ENCODE assay signal across 15 mouse cellular contexts in genomic region chr5:108713691-108714090, GRCm38 (mm10). TPM values are rescaled to one million over a fixed set of nuclear protein-coding genes. Genes with fewer than 3 reads are reported as not detected.
DNase-seq lines count a peak whose midpoint lies in the region; ATAC-seq and TF ChIP-seq lines count a peak whose summit lies in the region.
"Had no signal": no experiment of that assay in that cellular context is flagged by ENCODE, and none has a peak within 500 bp of the region (broad histone marks: within the 10 kb centered on the region; RNA-seq: fewer than 3 reads in every experiment).

No protein-coding gene starts in this region.

- intact Hi-C loops in gastrocnemius, adult 2 months (cut with DNase I) = no loop called here

- H3K27ac ChIP-seq in gastrocnemius, adult 2 months = peak overlapping the region; percentile 62
- no peak overlapping the region for H3K27ac ChIP-seq in intestine, embryonic 15.5 days
- H3K27ac ChIP-seq in intestine, postnatal 0 days (ENCODE audit: low read depth, low read length) = no peak overlapping the region
- peak overlapping the region; percentile 85 for H3K27ac ChIP-seq in limb, embryonic 12.5 days
- H3K27ac ChIP-seq: macrophage had no signal

- no peak overlapping the region for H3K4me3 ChIP-seq in gastrocnemius, adult 2 months
- no peak overlapping the region for H3K4me3 ChIP-seq in intestine, embryonic 15.5 days (replicated peaks)
- no peak overlapping the region for H3K4me3 ChIP-seq in intestine, postnatal 0 days (ENCODE audit: low read depth, low read length)
- no peak overlapping the region for H3K4me3 ChIP-seq in limb, embryonic 12.5 days (replicated peaks)

- no peak overlapping the region for H3K4me2 ChIP-seq in intestine, embryonic 15.5 days (replicated peaks)
- H3K4me2 ChIP-seq in intestine, postnatal 0 days (replicated peaks; ENCODE audit: low read depth) = no peak overlapping the region
- no peak overlapping the region for H3K4me2 ChIP-seq in limb, embryonic 12.5 days

- H3K27me3 ChIP-seq in intestine, embryonic 15.5 days (replicated peaks) = no peaks in the 10 kb centered on the region
- no peaks in the 10 kb centered on the region for H3K27me3 ChIP-seq in intestine, postnatal 0 days (replicated peaks; ENCODE audit: control insufficient read depth, insufficient read depth, low read length)
- no peaks in the 10 kb centered on the region for H3K27me3 ChIP-seq in limb, embryonic 12.5 days

- no peak for DNase-seq in gastrocnemius, adult 2 months
- no peak for DNase-seq in gastrocnemius, postnatal 4 days (ENCODE audit: low spot score in 2 of 2)
- DNase-seq in adrenal gland, postnatal 14 days = peak; percentile 70
- DNase-seq in spleen, adult 12 weeks (ENCODE audit: low spot score) = no peak
- no peak for DNase-seq in thymus, postnatal 0 days (ENCODE audit: low spot score)
- DNase-seq: kidney, adult 11 months; thymus, adult 2 months had no signal

- H3K36me3 ChIP-seq in intestine, embryonic 15.5 days = no peaks in the 10 kb centered on the region
- no peaks in the 10 kb centered on the region for H3K36me3 ChIP-seq in intestine, postnatal 0 days (ENCODE audit: control insufficient read depth, insufficient read depth)
- peaks cover 7% of the 10 kb centered on the region for H3K36me3 ChIP-seq in limb, embryonic 12.5 days

- peak; percentile 12 for ATAC-seq in intestine, embryonic 15.5 days
- no peak for ATAC-seq in intestine, postnatal 0 days
- no peak for ATAC-seq in limb, embryonic 12.5 days (ENCODE audit: insufficient number of reproducible peaks, insufficient read depth, low FRiP score, low TSS enrichment, low read depth)
- ATAC-seq: CD4-positive, CD25-positive, alpha-beta regulatory T cell, adult 4 months had no signal

- TF ChIP-seq CTCF in gastrocnemius, adult 2 months (IDR thresholded peaks at IDR 0.05) = no peak
- no peak for TF ChIP-seq CTCF in intestine, postnatal 0 days (IDR thresholded peaks at IDR 0.05; ENCODE audit: low read depth)

- 0 out of 2 replicates have a peak, but pooled peaks cover 7% of the 10 kb centered on the region for H3K4me1 ChIP-seq in intestine, embryonic 15.5 days (replicated peaks)
- H3K4me1 ChIP-seq in intestine, postnatal 0 days (replicated peaks; ENCODE audit: control insufficient read depth, insufficient read depth, low read length) = no peaks in the 10 kb centered on the region
- peaks cover 25% of the 10 kb centered on the region for H3K4me1 ChIP-seq in limb, embryonic 12.5 days (replicated peaks)

- no peak overlapping the region for H3K9ac ChIP-seq in intestine, embryonic 15.5 days
- H3K9ac ChIP-seq in intestine, postnatal 0 days (ENCODE audit: low read depth, low read length) = no peak overlapping the region
- H3K9ac ChIP-seq in limb, embryonic 12.5 days (replicated peaks) = no peak overlapping the region

- no peaks in the 10 kb centered on the region for H3K9me3 ChIP-seq in intestine, embryonic 15.5 days
- no peaks in the 10 kb centered on the region for H3K9me3 ChIP-seq in intestine, postnatal 0 days (ENCODE audit: control insufficient read depth)
- no peaks in the 10 kb centered on the region for H3K9me3 ChIP-seq in limb, embryonic 12.5 days

RNA-seq across cellular contexts. Expression of gene Fgfrl1, which starts 21.5 kb away (rescaled TPM):
- 10 to 100 TPM; 18.0 to 45.2 TPM for total RNA-seq in gastrocnemius, adult 2 months (2021)
- 100 to 1,000 TPM; 172 to 194 TPM for total RNA-seq in gastrocnemius, postnatal 4 days (2021)
- 21.8 and 26.3 TPM in 2 replicates for polyA plus RNA-seq in intestine, embryonic 15.5 days (2015; fragmentation: Nextera tagmentation; extraction: Ambion mirVana)
- 14.8 and 14.9 TPM in 2 replicates for polyA plus RNA-seq in intestine, postnatal 0 days (2015; fragmentation: Nextera tagmentation; extraction: Ambion mirVana)
- 39.0 and 44.7 TPM in 2 replicates for total RNA-seq in adrenal gland, postnatal 14 days (2021)
- polyA plus RNA-seq in limb, embryonic 12.5 days (2016; fragmentation: Nextera tagmentation; extraction: Ambion mirVana) = 55.2 and 61.3 TPM in 2 replicates
- polyA plus RNA-seq in thymus, postnatal 0 days (2015; fragmentation: Nextera tagmentation; extraction: Ambion mirVana) = 4.1 and 5.1 TPM in 2 replicates

RNA-seq across cellular contexts. Expression of gene Slc26a1, which starts 38.3 kb away (rescaled TPM):
- total RNA-seq in gastrocnemius, adult 2 months (2021) = not detected
- under 1 TPM; 0.15 to 0.36 TPM for total RNA-seq in gastrocnemius, postnatal 4 days (2021)
- polyA plus RNA-seq in intestine, embryonic 15.5 days (2015; fragmentation: Nextera tagmentation; extraction: Ambion mirVana) = 3.6 and 4.9 TPM in 2 replicates
- polyA plus RNA-seq in intestine, postnatal 0 days (2015; fragmentation: Nextera tagmentation; extraction: Ambion mirVana) = 1.9 and 2.1 TPM in 2 replicates
- 0.98 and 16.7 TPM in 2 replicates for total RNA-seq in adrenal gland, postnatal 14 days (2021)
- polyA plus RNA-seq in limb, embryonic 12.5 days (2016; fragmentation: Nextera tagmentation; extraction: Ambion mirVana) = 1.1 and 1.7 TPM in 2 replicates
- 0.14 and 0.20 TPM in 2 replicates for polyA plus RNA-seq in thymus, postnatal 0 days (2015; fragmentation: Nextera tagmentation; extraction: Ambion mirVana)
- total RNA-seq: gastrocnemius, postnatal 14 days; monocyte, adult 5-6 weeks had no signal
- polyA plus RNA-seq: large intestine, adult 2 months; macrophage had no signal

RNA-seq across cellular contexts. Expression of gene Dgkq, which starts 44.2 kb away (rescaled TPM):
- 1 to 10 TPM; 3.9 to 4.6 TPM for total RNA-seq in gastrocnemius, adult 2 months (2021)
- total RNA-seq in gastrocnemius, postnatal 4 days (2021) = 10 to 100 TPM in 1 of 2 experiments, 1 to 10 TPM in 1; 9.7 to 12.2 TPM
- 11.1 and 11.2 TPM in 2 replicates for polyA plus RNA-seq in intestine, embryonic 15.5 days (2015; fragmentation: Nextera tagmentation; extraction: Ambion mirVana)
- 10.3 and 13.6 TPM in 2 replicates for polyA plus RNA-seq in intestine, postnatal 0 days (2015; fragmentation: Nextera tagmentation; extraction: Ambion mirVana)
- total RNA-seq in adrenal gland, postnatal 14 days (2021) = 15.2 and 24.1 TPM in 2 replicates
- polyA plus RNA-seq in limb, embryonic 12.5 days (2016; fragmentation: Nextera tagmentation; extraction: Ambion mirVana) = 17.6 and 17.7 TPM in 2 replicates
- 5.0 and 6.6 TPM in 2 replicates for polyA plus RNA-seq in thymus, postnatal 0 days (2015; fragmentation: Nextera tagmentation; extraction: Ambion mirVana)

RNA-seq across cellular contexts. Expression of gene Idua, which starts 53.6 kb away (rescaled TPM):
- total RNA-seq in gastrocnemius, adult 2 months (2021) = 10 to 100 TPM; 11.8 to 12.5 TPM
- 1 to 10 TPM; 8.3 to 9.9 TPM for total RNA-seq in gastrocnemius, postnatal 4 days (2021)
- polyA plus RNA-seq in intestine, embryonic 15.5 days (2015; fragmentation: Nextera tagmentation; extraction: Ambion mirVana) = 12.0 and 12.8 TPM in 2 replicates
- polyA plus RNA-seq in intestine, postnatal 0 days (2015; fragmentation: Nextera tagmentation; extraction: Ambion mirVana) = 4.8 and 5.8 TPM in 2 replicates
- total RNA-seq in adrenal gland, postnatal 14 days (2021) = 12.6 and 13.7 TPM in 2 replicates
- 13.1 and 13.6 TPM in 2 replicates for polyA plus RNA-seq in limb, embryonic 12.5 days (2016; fragmentation: Nextera tagmentation; extraction: Ambion mirVana)
- 5.4 and 6.2 TPM in 2 replicates for polyA plus RNA-seq in thymus, postnatal 0 days (2015; fragmentation: Nextera tagmentation; extraction: Ambion mirVana)

Comparison
In these comparisons a context has a peak if more than half of its experiments do, and no peak if none do; other contexts are left out.
1. H3K27ac ChIP-seq: peak in gastrocnemius, adult 2 months (single experiment) and limb, embryonic 12.5 days (single experiment); none in intestine, embryonic 15.5 days (single experiment) and intestine, postnatal 0 days (single experiment).